Mouse (Mus musculus) heart, adult 2 months (tissue): ENCODE measurements around the gene Snrpb2. TPM values are rescaled to one million over a fixed set of nuclear protein-coding genes. Genes with fewer than 3 reads are reported as not detected.
A peak's percentile ranks its signal among the peaks of the same experiment; 100 is the strongest.

Experiments used
- DNase-seq, 2 experiments: peaks; one replicate each; pipeline ENCODE4 v3.0.0; 2021
- H3K27ac ChIP-seq: fragments of 200-600 bp; 2 replicates; pipeline ENCODE4 v1.8.1; 2022
- H3K27me3 ChIP-seq: fragments of 200-500 bp; 2 replicates; pipeline ENCODE4 v1.6.1; 2012; ENCODE audit warnings: mild to moderate bottlenecking, low read length, inconsistent platforms, mixed read lengths; ENCODE audit not compliant: control insufficient read depth, insufficient read depth
- H3K36me3 ChIP-seq: fragments of 200-500 bp; 2 replicates; pipeline ENCODE4 v1.6.1; 2012; ENCODE audit warnings: low read length, inconsistent platforms; ENCODE audit not compliant: control insufficient read depth, insufficient read depth
- H3K4me1 ChIP-seq: fragments of 200-500 bp; 2 replicates; pipeline ENCODE4 v1.6.1; 2011; ENCODE audit warnings: low read length; ENCODE audit not compliant: control insufficient read depth, insufficient read depth
- H3K4me3 ChIP-seq: fragments of 200-600 bp; 2 replicates; pipeline ENCODE4 v1.8.1; 2022
- H3K79me2 ChIP-seq: fragments of 200-500 bp; replicated peaks from 2 replicates; pipeline ENCODE4 v1.6.1; 2012; ENCODE audit warnings: mild to moderate bottlenecking, inconsistent platforms, low read length, moderate library complexity, mixed read lengths; ENCODE audit not compliant: control insufficient read depth, insufficient read depth
- H3K9ac ChIP-seq: fragments of 200-500 bp; 2 replicates; pipeline ENCODE4 v1.6.1; 2012; ENCODE audit warnings: low read depth, mild to moderate bottlenecking, control low read depth, inconsistent platforms, low read length, mixed read lengths
- CTCF ChIP-seq: fragments of 200-600 bp; IDR thresholded peaks from 2 replicates; pipeline ENCODE4 v1.8.1; 2022; ENCODE audit warnings: antibody characterized with exemption, mild to moderate bottlenecking, moderate library complexity
- EP300 ChIP-seq: fragments of 200-500 bp; IDR thresholded peaks from 2 replicates; pipeline ENCODE4 v1.6.1; 2011; ENCODE audit warnings: low read depth, low read length, control low read depth; ENCODE audit not compliant: insufficient read depth
- POLR2A ChIP-seq: fragments of 200-500 bp; IDR thresholded peaks from 2 replicates; pipeline ENCODE4 v1.6.1; 2011; ENCODE audit warnings: mild to moderate bottlenecking, low read depth, low read length, control low read depth; ENCODE audit not compliant: insufficient read depth
- WGBS: fragments of 180-500 bp; shearing (Covaris S2); methylation state at CpG from one replicate; pipeline ENCODE4 v1.1.7; 2018; 5-methylcytosine and 5-hydroxymethylcytosine counted together
- intact Hi-C: fragments of 180-260 bp; cut with DNase I; formaldehyde crosslinking; loops from one replicate; pipeline ENCODE4 v1.15.1; 2025
- polyA plus RNA-seq: library from polyadenylated mRNA; depleted of rRNA; stranded (reverse); fragments of >200 nt; gene quantifications from 2 replicates; pipeline ENCODE4 v1.2.3, GENCODE M21; 2012; rRNA removed
- total RNA-seq, 2 experiments: library from RNA; stranded (reverse); gene quantifications; 2 replicates each; pipeline ENCODE4 v1.2.3; 2021

Gene Snrpb2
- total and polyA plus RNA-seq, 3 experiments = 3.9 to 21.2 (median 20.6) TPM

- intact Hi-C loops = loop anchor here (10.0 kb wide), 1 partner anchor 1340 kb away; no protein-coding TSS in a partner anchor
- 57% methylated on average over 4 of the region's 4 CpGs for WGBS
Measured at GRCm38 (mm10) chr2:143114716-143115115, 51.9 kb downstream of the Snrpb2 start.

GRCm38 (mm10) chr2:143117453-143117852, 54.6 kb downstream of the Snrpb2 start:
- no peaks in the 10 kb centered on the region for H3K36me3 ChIP-seq
- no peaks in the 10 kb centered on the region for H3K27me3 ChIP-seq
- DNase-seq = peak in 1 of 2 experiments; percentile 3
- TF ChIP-seq EP300 (no peak), CTCF (peak; percentile 60), POLR2A (no peak)
- no peak overlapping the region for H3K9ac ChIP-seq
- H3K4me1 ChIP-seq = no peaks in the 10 kb centered on the region
- 44% methylated on average over 3 of the region's 3 CpGs for WGBS
- no peak overlapping the region for H3K4me3 ChIP-seq
- H3K27ac ChIP-seq = no peak overlapping the region
- intact Hi-C loops = loop anchor here (10.0 kb wide), 1 partner anchor 1337 kb away; no protein-coding TSS in a partner anchor
- H3K79me2 ChIP-seq = no peaks in the 10 kb centered on the region

More at GRCm38 (mm10) chr2:143114716-143115115, 51.9 kb downstream of the Snrpb2 start:
- TF ChIP-seq EP300 (no peak), POLR2A (no peak), CTCF (no peak)
- H3K27me3 ChIP-seq = no peaks in the 10 kb centered on the region
- no peaks in the 10 kb centered on the region for H3K36me3 ChIP-seq
- no peaks in the 10 kb centered on the region for H3K4me1 ChIP-seq
- no peaks in the 10 kb centered on the region for H3K79me2 ChIP-seq
- H3K4me3 ChIP-seq = no peak overlapping the region
- DNase-seq = no peak
- H3K27ac ChIP-seq = no peak overlapping the region
- H3K9ac ChIP-seq = no peak overlapping the region

- TF ChIP-seq POLR2A (no peak), CTCF (no peak), EP300 (no peak)
- WGBS = 54% methylated on average over 7 of the region's 7 CpGs
- no peaks in the 10 kb centered on the region for H3K27me3 ChIP-seq
- H3K9ac ChIP-seq = no peak overlapping the region
- no peaks in the 10 kb centered on the region for H3K4me1 ChIP-seq
- no peaks in the 10 kb centered on the region for H3K79me2 ChIP-seq
- H3K36me3 ChIP-seq = no peaks in the 10 kb centered on the region
- H3K27ac ChIP-seq = no peak overlapping the region; the same call in 1 of the 2 replicates
- DNase-seq = no peak
- intact Hi-C loops = loop anchor here (10.0 kb wide), 1 partner anchor 1337 kb away; no protein-coding TSS in a partner anchor
- no peak overlapping the region for H3K4me3 ChIP-seq
Measured at GRCm38 (mm10) chr2:143118221-143118620, 55.4 kb downstream of the Snrpb2 start.

Other genes starting within 250 kb of the Snrpb2 start
- gene Kif16b, start 161.5 kb upstream of the Snrpb2 start, total RNA-seq = 10 to 100 TPM; 32.3 to 38.3 TPM
- 16.1 and 22.1 TPM in 2 replicates for gene Kif16b, start 161.5 kb upstream of the Snrpb2 start, polyA plus RNA-seq
- not detected for gene Otor, start 15.4 kb downstream of the Snrpb2 start, total RNA-seq
- gene Otor, start 15.4 kb downstream of the Snrpb2 start, polyA plus RNA-seq = not detected in 2 replicates